Mouse (Mus musculus): ENCODE measurements around the gene Hhipl2. TPM values are rescaled to one million over a fixed set of nuclear protein-coding genes. Genes with fewer than 3 reads are reported as not detected.
A peak's percentile ranks its signal among the peaks of the same experiment; 100 is the strongest.

Hhipl2 gene
- total and polyA plus RNA-seq, 2 experiments from 2014 or later = 0.17 to 0.22 TPM

DNA sequence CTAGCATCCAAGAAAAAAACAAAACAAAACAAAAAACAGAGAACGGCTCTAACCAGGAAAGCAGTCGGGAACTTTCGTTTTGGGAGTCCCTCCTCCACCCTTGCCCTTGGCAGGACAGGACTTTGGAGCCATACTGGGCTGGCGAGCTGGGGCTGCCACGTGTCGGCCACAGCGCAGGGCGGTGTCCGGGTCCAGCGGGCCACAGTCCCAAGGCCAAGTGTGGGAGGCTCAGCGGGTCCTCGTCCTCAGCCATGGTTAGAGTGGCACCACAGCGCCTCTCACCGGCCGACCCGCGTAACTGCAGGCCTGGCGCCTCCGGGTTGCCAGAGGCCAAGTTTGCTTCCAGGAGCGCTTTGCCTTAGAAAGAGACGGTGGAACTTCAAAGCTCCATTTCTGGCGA lies 21.0 kb downstream of the Hhipl2 start:
- DNase-seq (ENCODE audit: low spot score) (peak; percentile 32), ATAC-seq (ENCODE audit: low FRiP score) (no peak)
- no peaks in the 10 kb centered on the region for H3K36me3 ChIP-seq (ENCODE audit: insufficient read depth, low read length)
- no peaks in the 10 kb centered on the region for H3K9me3 ChIP-seq (ENCODE audit: low read length)
- no peak overlapping the region for H3K27ac ChIP-seq (ENCODE audit: low read depth, low read length)
- H3K9ac ChIP-seq (replicated peaks; ENCODE audit: low read length, poor library complexity, severe bottlenecking) = no peak overlapping the region
- H3K4me3 ChIP-seq (ENCODE audit: low read depth, low read length) = no peak overlapping the region
- no peak overlapping the region; the same call in 1 of the 2 replicates for H3K4me2 ChIP-seq (ENCODE audit: low read depth, low read length, poor library complexity, severe bottlenecking)
- 33% methylated on average over 22 of the region's 22 CpGs for WGBS
- no peaks in the 10 kb centered on the region for H3K4me1 ChIP-seq (ENCODE audit: insufficient read depth, low read length)
- H3K27me3 ChIP-seq (ENCODE audit: insufficient read depth, low read length) = no peaks in the 10 kb centered on the region
- peak; percentile 67 for TF ChIP-seq CTCF (IDR thresholded peaks at IDR 0.05)

DNA sequence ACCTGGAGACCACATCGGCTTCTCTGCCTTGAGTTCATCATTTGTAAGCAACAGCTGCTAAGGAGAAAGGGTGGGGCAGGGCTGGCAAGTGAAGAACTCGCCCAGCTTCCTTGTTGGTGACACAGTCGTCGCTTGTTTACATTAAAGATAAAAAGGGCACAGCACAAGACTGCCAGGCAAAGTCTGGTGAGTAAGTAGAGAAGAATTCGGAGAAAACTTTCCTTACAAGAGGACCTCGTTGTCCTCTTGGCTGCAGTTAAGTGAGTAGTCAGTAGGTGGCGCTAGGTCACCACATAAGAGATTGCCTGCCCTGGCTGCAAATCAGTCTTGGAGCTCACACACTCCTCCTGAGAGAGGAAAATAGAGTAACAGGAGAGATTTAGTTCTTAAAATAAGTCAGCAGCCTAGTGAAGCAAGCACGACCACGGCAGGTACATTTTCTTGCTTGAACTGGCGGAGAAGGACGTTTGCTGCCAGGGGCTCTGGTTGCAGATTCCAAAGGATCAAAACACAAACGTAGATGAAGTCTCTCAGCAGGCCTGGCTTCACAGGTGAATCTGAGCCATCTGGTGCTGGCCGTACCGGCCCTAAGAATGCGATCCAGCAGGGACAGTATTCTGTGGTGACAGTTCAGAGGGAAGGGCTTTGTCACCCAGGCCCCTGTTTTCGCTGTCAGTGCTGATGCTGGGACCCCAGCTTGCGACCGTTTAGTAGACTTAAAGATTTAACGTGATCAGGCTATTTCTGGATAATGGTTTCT lies 24.2 kb downstream of the Hhipl2 start:
- no peaks in the 10 kb centered on the region for H3K4me1 ChIP-seq (ENCODE audit: insufficient read depth, low read length)
- WGBS = 20% methylated on average over 19 of the region's 19 CpGs
- no peak overlapping the region for H3K27ac ChIP-seq (ENCODE audit: low read depth, low read length)
- no peak overlapping the region for H3K4me2 ChIP-seq (ENCODE audit: low read depth, low read length, poor library complexity, severe bottlenecking)
- TF ChIP-seq CTCF (IDR thresholded peaks at IDR 0.05) = peak; percentile 98
- H3K9ac ChIP-seq (replicated peaks; ENCODE audit: low read length, poor library complexity, severe bottlenecking) = 0 out of 2 replicates have a peak overlapping the region, but pooled peaks have one; percentile 9
- H3K4me3 ChIP-seq (ENCODE audit: low read depth, low read length) = no peak overlapping the region
- no peaks in the 10 kb centered on the region for H3K9me3 ChIP-seq (ENCODE audit: low read length)
- no peaks in the 10 kb centered on the region for H3K36me3 ChIP-seq (ENCODE audit: insufficient read depth, low read length)
- no peaks in the 10 kb centered on the region for H3K27me3 ChIP-seq (ENCODE audit: insufficient read depth, low read length)
- DNase-seq (ENCODE audit: low spot score) (peak; percentile 93), ATAC-seq (ENCODE audit: low FRiP score) (peak; percentile 63)

DNA sequence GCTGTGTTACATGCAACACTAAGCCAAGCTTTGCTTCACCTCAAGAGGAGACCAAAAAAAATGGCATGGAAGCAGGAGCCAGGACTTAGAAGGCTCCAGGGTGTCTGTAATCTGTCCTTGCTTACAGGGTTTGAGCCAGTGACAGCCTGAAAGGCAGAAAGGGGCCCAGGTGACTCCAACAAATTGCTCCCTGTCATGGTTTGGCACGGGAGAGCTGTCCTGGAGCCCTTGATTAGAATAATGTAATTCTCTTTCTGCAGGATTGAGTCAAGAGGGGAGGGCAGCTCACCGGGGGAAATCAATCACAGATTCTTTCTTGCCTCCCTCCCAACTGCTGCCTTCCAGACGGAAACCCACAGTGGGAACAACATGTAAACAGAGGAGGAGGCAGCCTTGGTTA lies 35.1 kb downstream of the Hhipl2 start:
- no peaks in the 10 kb centered on the region for H3K9me3 ChIP-seq (ENCODE audit: low read length)
- 13% methylated on average over 3 of the region's 3 CpGs for WGBS
- DNase-seq (ENCODE audit: low spot score) = peak; percentile 61
- H3K27me3 ChIP-seq (ENCODE audit: insufficient read depth, low read length) = no peaks in the 10 kb centered on the region
- no peak overlapping the region for H3K9ac ChIP-seq (replicated peaks; ENCODE audit: low read length, poor library complexity, severe bottlenecking)
- H3K36me3 ChIP-seq (ENCODE audit: insufficient read depth, low read length) = no peaks in the 10 kb centered on the region
- no peak overlapping the region for H3K4me2 ChIP-seq (ENCODE audit: low read depth, low read length, poor library complexity, severe bottlenecking)
- TF ChIP-seq CTCF (IDR thresholded peaks at IDR 0.05) = no peak
- ATAC-seq (ENCODE audit: low FRiP score) = no peak
- no peak overlapping the region for H3K27ac ChIP-seq (ENCODE audit: low read depth, low read length)
- H3K4me1 ChIP-seq (ENCODE audit: insufficient read depth, low read length) = no peaks in the 10 kb centered on the region
- no peak overlapping the region for H3K4me3 ChIP-seq (ENCODE audit: low read depth, low read length)

Other genes with a start within 250 kb of the Hhipl2 start
- 12.3 and 14.1 TPM in 2 replicates for gene Disp1, start 196.7 kb upstream of the Hhipl2 start, total RNA-seq (2014; rRNA removed)
- 7.6 TPM in 2 replicates for gene Disp1, start 196.7 kb upstream of the Hhipl2 start, polyA plus RNA-seq (2015; fragmentation: Nextera tagmentation; extraction: Ambion mirVana)
- gene Aida, start 121.6 kb upstream of the Hhipl2 start, total RNA-seq (2014; rRNA removed) = 64.5 TPM in 2 replicates
- gene Aida, start 121.6 kb upstream of the Hhipl2 start, polyA plus RNA-seq (2015; fragmentation: Nextera tagmentation; extraction: Ambion mirVana) = 40.0 and 44.8 TPM in 2 replicates
- 120 and 127 TPM in 2 replicates for gene Brox, start 120.9 kb upstream of the Hhipl2 start, total RNA-seq (2014; rRNA removed)
- gene Brox, start 120.9 kb upstream of the Hhipl2 start, polyA plus RNA-seq (2015; fragmentation: Nextera tagmentation; extraction: Ambion mirVana) = 88.5 and 89.1 TPM in 2 replicates
- gene Mia3, start 48.7 kb upstream of the Hhipl2 start, total RNA-seq (2014; rRNA removed) = 132 and 137 TPM in 2 replicates
- 87.9 and 108 TPM in 2 replicates for gene Mia3, start 48.7 kb upstream of the Hhipl2 start, polyA plus RNA-seq (2015; fragmentation: Nextera tagmentation; extraction: Ambion mirVana)
- gene Taf1a, start 29.2 kb upstream of the Hhipl2 start, total RNA-seq (2014; rRNA removed) = 13.6 and 17.6 TPM in 2 replicates
- 10.2 and 10.3 TPM in 2 replicates for gene Taf1a, start 29.2 kb upstream of the Hhipl2 start, polyA plus RNA-seq (2015; fragmentation: Nextera tagmentation; extraction: Ambion mirVana)